11 mouse cellular contexts compared by ENCODE assay signal in genomic region chr19:42722500-42722899, GRCm38 (mm10). TPM values are rescaled to one million over a fixed set of nuclear protein-coding genes. Genes with fewer than 3 reads are reported as not detected.
DNase-seq lines count a peak whose midpoint lies in the region; ATAC-seq and TF ChIP-seq lines count a peak whose summit lies in the region.
"Had no signal": no experiment of that assay in that cellular context is flagged by ENCODE, and none has a peak within 500 bp of the region (broad histone marks: within the 10 kb centered on the region; RNA-seq: fewer than 3 reads in every experiment).

No protein-coding gene starts in this region.

- peak; percentile 34 for DNase-seq in adrenal gland, adult 2 months
- DNase-seq in adrenal gland, adult 8-10 months: no peak
- DNase-seq in midbrain, postnatal 0 days (ENCODE audit: low spot score): peak; percentile 58
- peak; percentile 84 for DNase-seq in kidney, postnatal 0 days (ENCODE audit: low spot score)
- peak; percentile 60 for DNase-seq in mesoderm, embryonic 11.5 days (ENCODE audit: low read depth, low spot score)
- DNase-seq in lung, adult 18-20 months: no peak
- no peak for DNase-seq in layer of hippocampus, adult 8-10 months (ENCODE audit: low spot score in 2 of 2)
- DNase-seq: gastrocnemius, postnatal 14 days had no signal

- no peaks in the 10 kb centered on the region for H3K27me3 ChIP-seq in midbrain, postnatal 0 days (ENCODE audit: insufficient read depth, low read length)
- no peaks in the 10 kb centered on the region for H3K27me3 ChIP-seq in midbrain, embryonic 16.5 days (ENCODE audit: control insufficient read depth, insufficient read depth, low read depth, low read length)
- no peaks in the 10 kb centered on the region for H3K27me3 ChIP-seq in kidney, postnatal 0 days (ENCODE audit: insufficient read depth, low read length)

- no peak overlapping the region for H3K4me2 ChIP-seq in midbrain, postnatal 0 days (ENCODE audit: low read depth, low read length, poor library complexity, severe bottlenecking)
- no peak overlapping the region for H3K4me2 ChIP-seq in midbrain, embryonic 16.5 days (ENCODE audit: low read length)
- no peak overlapping the region for H3K4me2 ChIP-seq in kidney, postnatal 0 days (ENCODE audit: low read length)

- no peak overlapping the region for H3K27ac ChIP-seq in midbrain, postnatal 0 days (ENCODE audit: low read depth, low read length)
- no peak overlapping the region for H3K27ac ChIP-seq in midbrain, embryonic 16.5 days (ENCODE audit: low read length)
- H3K27ac ChIP-seq in kidney, postnatal 0 days: no peak overlapping the region

- no peak for ATAC-seq in midbrain, postnatal 0 days (ENCODE audit: low FRiP score)
- ATAC-seq in midbrain, embryonic 16.5 days: no peak
- ATAC-seq in kidney, postnatal 0 days (replicated peaks; ENCODE audit: low FRiP score, low read depth): peak; percentile 38; the same call in 1 of the 2 replicates

- no peaks in the 10 kb centered on the region for H3K4me1 ChIP-seq in midbrain, postnatal 0 days (ENCODE audit: insufficient read depth, low read length)
- no peaks in the 10 kb centered on the region for H3K4me1 ChIP-seq in midbrain, embryonic 16.5 days (ENCODE audit: control insufficient read depth, insufficient read depth, low read length)
- 0 out of 2 replicates have a peak, but pooled peaks cover 5% of the 10 kb centered on the region for H3K4me1 ChIP-seq in kidney, postnatal 0 days (replicated peaks; ENCODE audit: insufficient read depth, low read length)

- WGBS in midbrain, postnatal 0 days: 38% methylated on average over 1 of the region's 2 CpGs
- WGBS in midbrain, embryonic 16.5 days: 45% methylated on average over 2 of the region's 2 CpGs
- 7% methylated on average over 1 of the region's 2 CpGs for WGBS in kidney, postnatal 0 days

- no peak for TF ChIP-seq CTCF in midbrain, postnatal 0 days (IDR thresholded peaks at IDR 0.05)
- TF ChIP-seq CTCF in kidney, postnatal 0 days (IDR thresholded peaks at IDR 0.05; ENCODE audit: low read depth): no peak

- no peaks in the 10 kb centered on the region for H3K9me3 ChIP-seq in midbrain, postnatal 0 days (ENCODE audit: low read length)
- no peaks in the 10 kb centered on the region for H3K9me3 ChIP-seq in midbrain, embryonic 16.5 days (replicated peaks; ENCODE audit: control insufficient read depth, low read length, poor library complexity, severe bottlenecking)
- H3K9me3 ChIP-seq in kidney, postnatal 0 days (replicated peaks; ENCODE audit: low read length): no peaks in the 10 kb centered on the region

- H3K4me3 ChIP-seq in midbrain, postnatal 0 days (ENCODE audit: low read depth, low read length): no peak overlapping the region
- H3K4me3 ChIP-seq in midbrain, embryonic 16.5 days (ENCODE audit: low read depth, low read length): no peak overlapping the region
- H3K4me3 ChIP-seq in kidney, postnatal 0 days (replicated peaks; ENCODE audit: low read depth, low read length): no peak overlapping the region
- H3K4me3 ChIP-seq: myocyte had no signal

- H3K9ac ChIP-seq in midbrain, postnatal 0 days (replicated peaks; ENCODE audit: low read length, poor library complexity, severe bottlenecking): no peak overlapping the region
- H3K9ac ChIP-seq in midbrain, embryonic 16.5 days (ENCODE audit: low read depth, low read length): no peak overlapping the region
- no peak overlapping the region for H3K9ac ChIP-seq in kidney, postnatal 0 days (ENCODE audit: low read depth, low read length)

- H3K36me3 ChIP-seq in midbrain, postnatal 0 days (ENCODE audit: insufficient read depth, low read length): no peaks in the 10 kb centered on the region
- no peaks in the 10 kb centered on the region for H3K36me3 ChIP-seq in midbrain, embryonic 16.5 days (ENCODE audit: control insufficient read depth, insufficient read depth, low read length)
- H3K36me3 ChIP-seq in kidney, postnatal 0 days (ENCODE audit: insufficient read depth, low read length): no peaks in the 10 kb centered on the region

RNA-seq across cellular contexts. Expression of gene Pyroxd2, which starts 30.1 kb away (rescaled TPM):
- total RNA-seq in adrenal gland, adult 2 months (2021): 10 to 100 TPM; 26.5 to 32.0 TPM
- polyA plus RNA-seq in adrenal gland, adult 2 months (2012; rRNA removed): 40.8 and 49.4 TPM in 2 replicates
- total RNA-seq in adrenal gland, adult 8-10 months (2022): 10 to 100 TPM; 37.8 to 64.5 (median 50.9) TPM
- 3.0 and 4.0 TPM in 2 replicates for total RNA-seq in midbrain, postnatal 0 days (2014; rRNA removed)
- 2.5 and 2.9 TPM in 2 replicates for polyA plus RNA-seq in midbrain, postnatal 0 days (2015; fragmentation: Nextera tagmentation; extraction: Ambion mirVana)
- 2.3 and 2.8 TPM in 2 replicates for polyA plus RNA-seq in midbrain, embryonic 16.5 days (2015; fragmentation: Nextera tagmentation; extraction: Ambion mirVana)
- 11.0 and 14.2 TPM in 2 replicates for polyA plus RNA-seq in kidney, postnatal 0 days (2015; fragmentation: Nextera tagmentation; extraction: Ambion mirVana)
- total RNA-seq in layer of hippocampus, adult 8-10 months (2022): 1 to 10 TPM; 3.7 to 7.7 (median 5.6) TPM
- total RNA-seq: hematopoietic stem cell, adult 5-6 weeks had no signal

RNA-seq across cellular contexts. Expression of gene Hps1, which starts 57.3 kb away (rescaled TPM):
- 10 to 100 TPM; 25.7 to 29.1 TPM for total RNA-seq in adrenal gland, adult 2 months (2021)
- polyA plus RNA-seq in adrenal gland, adult 2 months (2012; rRNA removed): 185 and 307 TPM in 2 replicates
- 10 to 100 TPM; 28.8 to 37.8 (median 31.0) TPM for total RNA-seq in adrenal gland, adult 8-10 months (2022)
- total RNA-seq in midbrain, postnatal 0 days (2014; rRNA removed): 11.0 and 19.7 TPM in 2 replicates
- polyA plus RNA-seq in midbrain, postnatal 0 days (2015; fragmentation: Nextera tagmentation; extraction: Ambion mirVana): 11.5 and 11.7 TPM in 2 replicates
- 10.9 and 11.7 TPM in 2 replicates for polyA plus RNA-seq in midbrain, embryonic 16.5 days (2015; fragmentation: Nextera tagmentation; extraction: Ambion mirVana)
- polyA plus RNA-seq in kidney, postnatal 0 days (2015; fragmentation: Nextera tagmentation; extraction: Ambion mirVana): 12.9 and 13.8 TPM in 2 replicates
- total RNA-seq in layer of hippocampus, adult 8-10 months (2022): 10 to 100 TPM; 12.5 to 17.9 (median 15.2) TPM

Comparison
In these comparisons a context has a peak if more than half of its experiments do, and no peak if none do; other contexts are left out.
1. DNase-seq: peak in adrenal gland, adult 2 months (single experiment), midbrain, postnatal 0 days (single experiment), kidney, postnatal 0 days (single experiment) and mesoderm, embryonic 11.5 days (single experiment); none in adrenal gland, adult 8-10 months (single experiment), lung, adult 18-20 months (0 of 2) and layer of hippocampus, adult 8-10 months (0 of 2).